Mouse (Mus musculus): Measurements from ENCODE around the gene Coq10b.
"Not testable (repeated sequence)": the region's sequence is repeated elsewhere in the genome, so short reads cannot be mapped to it uniquely, and the experiment has no call there.

The Coq10b gene

DNA sequence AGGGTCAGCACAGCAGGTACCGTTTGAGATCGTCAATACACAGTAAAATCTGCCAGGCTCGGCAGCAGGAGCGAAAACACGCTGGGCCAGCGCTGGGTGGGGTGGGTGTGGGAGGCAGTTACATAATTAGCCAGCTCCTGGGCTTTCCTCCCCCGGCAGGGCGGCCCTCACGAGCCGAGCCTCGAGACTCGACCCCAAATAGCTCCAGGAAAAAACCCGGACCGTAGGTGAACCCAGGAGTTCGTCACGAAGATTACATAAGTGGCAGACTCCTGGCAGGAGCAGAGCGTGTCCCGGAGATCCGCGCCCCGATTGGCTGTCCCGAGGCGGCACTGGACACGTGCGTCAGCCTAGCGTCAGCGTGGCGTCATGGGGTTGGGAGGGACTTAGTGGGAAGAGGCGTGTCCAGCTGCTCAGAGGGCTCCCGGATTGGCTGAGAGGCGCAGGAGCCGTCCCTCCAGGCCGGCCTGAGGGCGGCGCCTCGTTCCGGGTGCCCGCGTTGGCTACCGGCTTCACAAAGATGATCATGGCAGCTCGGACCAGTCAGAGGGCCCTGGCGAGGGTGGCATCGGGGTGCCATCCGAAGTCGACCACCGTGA lies at the start of gene Coq10b:
TSS of gene Coq10b (plus strand) at position 416 of the 599 bp plus-strand sequence.
- peak; percentile 94 to 98 for DNase-seq (ENCODE audit: low spot score in 2 of 2)

DNA sequence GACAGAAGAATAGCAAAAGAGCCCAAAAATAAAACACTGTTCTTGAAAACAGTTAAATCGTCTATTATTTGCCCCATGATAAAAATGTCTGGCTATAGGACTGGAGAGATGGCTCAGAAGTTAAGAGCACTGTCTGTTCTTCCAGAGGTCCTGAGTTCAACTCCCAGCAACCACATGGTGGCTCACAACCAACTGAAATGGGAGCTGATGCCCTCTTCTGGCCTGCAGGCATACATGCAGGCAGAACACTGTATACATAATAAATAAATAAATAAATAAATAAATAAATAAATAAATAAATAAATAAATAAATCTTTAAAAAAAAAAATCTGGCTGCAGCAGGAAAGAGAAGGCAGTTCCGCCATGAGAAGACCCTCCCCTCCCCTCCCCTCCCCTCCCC lies 44.3 kb upstream of the Coq10b start:
- DNase-seq (ENCODE audit: low spot score in 2 of 2) = not testable (repeated sequence)

DNA sequence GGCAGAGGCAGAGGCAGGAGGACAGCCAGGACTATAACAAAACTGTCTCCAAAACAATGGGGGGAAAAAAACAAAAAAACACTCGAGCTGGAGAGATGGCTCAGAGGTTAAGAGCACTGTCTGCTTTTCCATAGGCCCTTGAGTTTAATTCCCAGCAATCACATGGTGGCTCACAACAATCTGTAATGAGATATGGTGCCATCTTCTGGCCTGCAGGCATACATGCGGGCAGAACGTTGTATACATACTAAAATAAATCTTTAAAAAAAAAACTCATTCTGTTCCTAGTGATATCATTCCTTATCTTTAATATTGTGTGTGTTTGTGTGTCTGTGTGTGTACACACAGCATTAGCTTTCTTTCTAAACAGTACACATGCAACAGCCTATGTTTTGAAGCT lies 40.1 kb upstream of the Coq10b start:
- DNase-seq (ENCODE audit: low spot score in 2 of 2) = no peak

DNA sequence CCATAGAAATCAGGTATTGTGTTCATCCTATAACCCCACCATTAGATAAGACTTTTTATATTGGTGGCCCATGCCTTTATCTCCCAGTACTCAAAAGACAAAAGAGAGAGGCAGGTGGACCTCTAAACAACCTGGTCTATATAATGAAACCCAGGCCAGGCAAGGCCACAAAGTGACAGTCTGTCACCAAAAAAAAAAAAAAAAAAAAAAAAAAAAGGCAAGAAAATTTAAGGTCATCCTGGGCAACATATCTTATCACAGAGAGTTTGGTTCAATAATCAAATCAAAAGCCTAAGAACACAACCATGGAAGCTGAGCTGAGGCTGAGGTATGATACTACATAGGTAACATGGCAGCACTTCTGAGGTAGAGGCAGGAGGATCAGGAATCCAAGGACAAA lies 30.7 kb upstream of the Coq10b start:
- DNase-seq (ENCODE audit: low spot score in 2 of 2) = no peak

DNA sequence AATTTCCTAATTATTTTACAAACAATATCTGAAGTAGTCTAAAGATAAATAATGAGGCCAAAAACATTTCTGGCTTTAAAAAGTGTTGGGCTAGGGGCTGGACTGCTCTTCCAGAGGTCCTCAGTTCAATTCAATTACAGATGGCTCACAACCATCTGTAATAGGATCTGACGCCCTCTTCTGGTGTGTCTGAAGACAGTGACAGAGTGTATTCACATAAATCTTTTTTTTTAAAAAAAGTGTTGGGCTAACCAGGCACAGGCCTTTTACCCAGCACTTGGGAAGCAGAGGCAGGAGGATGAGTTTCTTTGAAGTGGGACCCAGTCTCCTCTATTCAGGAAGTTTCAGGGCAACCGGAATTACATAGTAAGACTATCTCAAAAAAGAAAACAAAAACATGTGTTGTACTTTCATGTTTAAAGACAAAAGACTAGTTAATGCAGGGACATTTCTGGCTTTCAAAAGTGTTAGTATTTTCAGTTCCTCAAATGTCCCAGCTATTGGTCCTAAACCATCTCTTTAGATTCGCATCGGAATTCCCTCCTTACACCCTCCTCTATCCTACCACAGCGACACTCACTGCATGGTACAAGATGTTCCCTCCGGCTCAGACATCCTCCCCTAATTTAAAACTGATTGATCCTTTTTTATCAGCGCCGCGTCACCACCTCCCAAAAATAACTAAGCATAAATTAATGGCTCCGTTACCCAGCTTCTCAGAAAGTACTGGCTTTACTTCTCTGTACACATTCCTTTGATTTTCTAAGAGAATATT lies 26.7 kb upstream of the Coq10b start:
- no peak for DNase-seq (ENCODE audit: low spot score in 2 of 2)

DNA sequence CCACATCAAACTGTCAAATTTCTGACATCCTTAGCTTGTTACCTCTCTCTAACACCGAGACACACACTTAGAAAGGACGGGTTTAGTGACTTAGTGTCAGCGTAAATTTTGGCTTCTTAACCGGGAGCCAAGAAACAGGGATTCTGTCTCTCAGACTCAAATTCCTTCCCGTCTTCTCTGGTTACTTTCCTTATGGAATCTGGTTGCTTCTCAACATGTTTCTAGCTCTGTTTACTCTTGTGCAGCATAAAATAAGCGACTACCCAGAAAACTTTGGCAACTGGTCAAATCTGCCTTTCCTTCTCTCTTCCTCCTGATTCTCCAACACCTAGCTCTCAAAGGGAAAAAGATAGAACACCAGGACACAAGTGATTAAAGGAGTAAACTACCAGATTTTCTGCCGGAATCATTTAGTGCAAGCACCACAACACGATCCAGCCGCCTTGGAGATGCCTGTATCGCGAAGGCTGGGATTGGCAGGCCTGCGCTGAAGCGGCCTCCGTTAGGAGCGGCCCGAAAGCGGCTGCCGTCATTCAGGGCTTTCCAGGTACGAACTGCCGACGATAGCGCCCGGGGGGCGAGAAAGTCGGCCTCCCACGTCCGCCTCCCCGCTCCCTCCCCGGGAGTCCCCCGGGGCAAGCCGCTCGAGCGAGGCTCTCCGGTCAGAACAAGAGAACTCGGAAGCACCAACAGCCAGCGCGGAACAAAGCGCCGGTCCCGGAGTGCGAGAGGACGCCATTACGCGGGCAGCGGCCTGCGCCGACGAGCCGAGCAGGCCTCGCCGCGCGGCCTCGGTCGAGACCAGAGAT lies 25.9 kb upstream of the Coq10b start:
- DNase-seq (ENCODE audit: low spot score in 2 of 2) = no peak

DNA sequence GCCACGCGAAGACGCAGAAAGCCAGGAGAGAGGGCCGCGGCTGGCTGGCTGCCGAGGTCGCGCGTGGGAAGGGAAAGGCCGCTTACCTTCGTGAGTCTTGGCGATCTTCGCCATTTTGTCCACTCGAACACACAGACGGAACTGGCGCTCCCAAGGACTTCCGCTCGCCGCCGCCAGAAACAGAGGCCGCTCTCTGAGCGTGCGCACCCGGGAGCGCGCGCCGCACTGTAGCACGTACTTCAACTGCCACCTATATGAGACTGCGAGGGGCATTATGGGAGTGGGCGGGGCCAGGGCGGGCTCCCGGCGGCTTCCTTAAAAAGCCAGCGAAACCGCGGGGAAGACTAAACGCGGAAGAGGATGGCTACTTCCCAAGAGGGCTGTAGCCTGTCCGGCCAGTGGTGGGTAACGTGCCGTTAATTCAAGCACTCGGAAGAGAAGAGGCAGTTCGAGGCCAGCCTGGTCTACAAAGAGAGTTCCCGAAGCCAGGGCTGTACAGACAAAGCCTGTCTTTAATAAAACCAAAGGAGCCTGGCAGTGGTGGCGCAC lies 25.2 kb upstream of the Coq10b start, which contains the start of gene Sf3b1:
TSS of gene Sf3b1 (minus strand) at position 229 of the 549 bp plus-strand sequence.
- peak; percentile 87 to 89 for DNase-seq (ENCODE audit: low spot score in 2 of 2)

DNA sequence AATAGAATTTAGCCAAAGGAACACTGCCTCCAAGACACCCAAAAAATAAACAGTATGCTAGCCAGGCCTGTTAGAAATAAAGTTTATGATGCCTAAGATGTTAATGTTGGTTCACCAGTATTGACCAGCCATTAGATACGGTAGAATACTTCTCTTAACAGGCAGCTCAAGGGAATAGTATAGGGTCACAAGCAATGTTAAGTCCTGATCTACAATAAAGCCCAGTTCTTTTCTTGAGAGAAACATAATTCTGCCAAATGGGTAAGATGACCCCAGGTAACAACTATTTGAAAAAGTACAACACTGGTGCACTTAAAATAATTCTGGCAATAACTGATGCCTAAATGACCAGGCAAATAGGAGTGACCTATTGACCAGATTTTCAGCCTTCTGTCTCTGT lies 24.6 kb upstream of the Coq10b start:
- no peak for DNase-seq (ENCODE audit: low spot score in 2 of 2)

DNA sequence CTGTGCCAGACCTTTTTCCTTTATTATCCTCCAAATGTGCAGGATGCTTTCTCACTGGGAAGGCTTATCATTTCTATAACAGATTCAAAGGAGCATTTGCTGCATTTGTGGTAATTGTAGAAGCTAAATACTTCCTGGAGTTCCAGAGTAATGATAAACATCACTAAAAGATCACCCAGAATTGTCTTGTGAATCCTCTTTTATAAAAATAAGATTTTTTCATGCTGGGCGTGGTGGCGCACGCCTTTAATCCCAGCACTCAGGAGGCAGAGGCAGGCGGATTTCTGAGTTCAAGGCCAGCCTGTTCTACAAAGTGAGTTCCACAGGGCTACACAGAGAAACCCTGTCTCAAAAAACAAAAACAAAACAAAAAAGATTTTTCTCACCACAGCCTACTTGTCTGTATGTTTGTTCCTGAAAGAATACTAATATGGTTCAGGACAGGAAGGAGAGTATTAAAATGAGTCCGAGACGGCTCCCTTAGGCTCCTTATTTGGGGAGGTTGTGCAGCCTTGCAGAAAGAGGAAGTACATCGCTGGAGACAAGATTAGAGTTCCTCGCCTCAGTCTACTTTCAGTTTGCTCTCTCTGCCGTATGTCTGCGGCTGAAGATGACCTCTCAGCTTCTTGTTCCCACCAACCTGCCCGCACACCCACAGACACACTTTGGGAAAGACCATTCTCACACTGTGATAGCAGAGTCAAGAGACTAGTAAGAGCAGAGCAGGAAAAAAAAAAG lies 23.9 kb upstream of the Coq10b start:
- no peak for DNase-seq (ENCODE audit: low spot score in 2 of 2)

DNA sequence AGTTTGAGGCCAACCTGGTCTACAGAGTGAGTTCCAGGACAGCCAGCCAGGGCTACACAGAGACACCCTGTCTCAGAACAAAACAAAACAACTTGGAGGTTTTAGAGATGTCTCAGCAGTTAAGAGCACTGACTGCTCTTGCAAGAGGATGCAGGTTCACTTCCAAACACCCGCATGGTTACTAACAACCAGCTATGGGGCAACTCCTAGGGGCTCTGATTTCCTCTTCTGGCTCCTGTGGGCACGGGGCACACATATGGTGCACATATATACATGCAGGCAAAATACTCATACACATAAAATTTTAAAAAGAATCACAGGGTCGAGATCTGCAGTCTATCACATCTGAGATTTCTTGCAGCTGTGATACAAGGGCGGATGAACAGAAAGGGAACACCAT lies 23.1 kb upstream of the Coq10b start:
- no peak for DNase-seq (ENCODE audit: low spot score in 2 of 2)

DNA sequence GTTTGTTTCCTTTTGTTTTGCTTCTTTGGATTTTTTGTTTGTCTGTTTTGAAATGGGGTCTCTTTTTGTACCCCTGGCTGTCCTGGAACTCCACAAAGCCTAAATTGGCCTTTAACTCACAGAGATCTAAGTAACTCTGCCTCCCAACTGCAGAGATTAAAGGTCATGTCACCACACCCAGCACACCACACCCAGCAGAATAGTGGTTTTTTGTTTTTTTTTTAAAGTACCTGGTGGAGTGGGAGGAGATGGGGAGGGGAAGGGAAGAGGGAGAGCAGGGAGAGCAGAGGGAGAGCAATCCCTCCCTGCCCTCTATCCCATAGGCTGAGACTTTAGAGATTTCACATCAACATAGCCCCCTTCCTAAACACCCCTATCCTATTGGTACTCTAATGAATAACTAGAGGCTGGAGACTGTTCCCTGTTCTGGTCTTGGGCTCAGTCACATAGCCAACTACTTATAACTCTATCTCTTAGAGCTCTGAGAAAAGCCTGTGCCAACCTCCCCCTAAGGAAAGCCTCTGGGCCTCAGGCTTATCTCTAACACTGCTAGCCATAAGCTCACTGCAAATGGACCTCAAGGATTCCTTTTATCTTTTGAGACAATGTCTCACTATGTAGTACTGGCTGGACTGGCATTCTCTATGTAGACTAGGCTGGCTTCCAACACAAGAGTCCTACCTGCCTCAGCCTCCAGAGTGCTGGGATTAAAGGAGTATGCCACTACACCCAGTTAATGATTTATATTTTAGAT lies 21.4 kb upstream of the Coq10b start:
- DNase-seq (ENCODE audit: low spot score in 2 of 2) = no peak

DNA sequence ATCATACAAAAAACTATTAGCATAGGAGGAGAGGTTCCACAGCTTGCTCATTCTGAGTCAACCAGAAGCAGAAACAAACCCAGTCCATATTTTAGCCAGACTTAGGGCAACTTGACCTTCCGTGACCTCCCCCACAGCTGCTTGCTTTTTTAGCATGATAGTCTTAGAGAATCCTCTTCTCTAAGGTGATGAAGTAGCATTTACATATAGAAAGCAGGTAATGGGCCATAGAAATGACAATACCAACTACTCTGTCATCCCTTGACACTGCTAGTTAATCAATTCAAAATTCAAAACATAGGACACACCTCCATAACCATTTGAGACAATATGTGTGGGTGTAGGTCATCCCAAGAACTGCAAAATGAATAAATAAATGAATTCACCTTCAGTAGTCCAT lies 12.6 kb upstream of the Coq10b start:
- DNase-seq (ENCODE audit: low spot score in 2 of 2) = no peak

DNA sequence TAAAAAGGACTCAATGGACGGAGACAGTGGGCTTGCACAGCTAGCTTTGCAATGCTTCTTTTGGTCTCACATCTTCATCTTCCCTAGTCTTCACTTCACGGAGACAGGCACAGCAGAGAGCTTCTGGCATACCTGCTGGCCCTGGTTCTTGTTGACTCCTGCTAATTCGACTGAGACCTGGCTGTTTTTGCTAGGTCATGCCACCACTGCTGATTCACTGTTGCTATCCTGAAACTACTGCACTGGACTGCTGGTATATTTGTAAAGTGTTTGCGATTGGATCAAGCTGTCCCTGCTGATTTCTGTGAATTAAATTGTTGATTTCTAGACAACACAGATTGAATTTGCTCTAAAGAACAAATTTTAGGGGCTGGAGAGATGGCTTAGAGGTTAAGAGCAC lies 10.9 kb upstream of the Coq10b start:
- DNase-seq (ENCODE audit: low spot score in 2 of 2) = no peak

DNA sequence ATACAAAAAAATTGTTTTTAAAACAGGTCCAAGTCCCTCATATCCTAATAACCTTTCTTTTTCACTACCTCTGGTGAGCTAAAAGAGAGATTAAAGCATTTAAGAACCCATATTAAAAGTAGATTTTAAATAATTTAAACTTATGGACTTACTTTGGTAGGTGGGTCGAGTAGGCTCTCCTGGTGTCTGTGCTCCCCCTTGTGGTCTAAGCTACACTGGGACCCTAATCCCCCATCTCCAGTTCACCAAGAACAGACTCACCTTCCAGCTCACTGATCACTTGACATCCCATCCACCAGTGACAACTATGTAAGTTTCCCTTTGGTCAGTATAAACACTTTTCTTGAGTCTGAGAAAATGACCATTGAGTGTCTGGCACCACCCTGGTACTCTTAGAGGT lies 10.3 kb upstream of the Coq10b start:
- no peak for DNase-seq (ENCODE audit: low spot score in 2 of 2)

DNA sequence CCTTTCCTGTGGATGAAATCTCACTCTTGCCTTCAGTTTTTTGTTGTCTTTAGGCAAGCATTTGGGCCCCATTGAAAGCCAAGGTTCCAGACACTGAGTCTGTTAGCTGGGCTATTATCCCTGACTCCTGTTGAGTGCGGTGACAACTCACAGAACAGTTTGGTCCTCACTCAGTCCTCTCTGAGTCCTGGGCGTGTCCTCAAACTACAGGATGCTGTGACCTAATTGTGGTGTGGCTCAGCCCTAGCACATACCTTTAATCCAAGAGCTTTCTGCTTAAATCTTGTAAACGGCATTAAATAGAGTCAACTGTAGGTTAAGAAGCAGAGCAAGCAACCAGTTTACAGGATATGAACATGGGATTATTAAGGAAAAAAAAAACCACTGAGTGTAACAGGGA lies 9.4 kb upstream of the Coq10b start:
- DNase-seq (ENCODE audit: low spot score in 2 of 2) = no peak

DNA sequence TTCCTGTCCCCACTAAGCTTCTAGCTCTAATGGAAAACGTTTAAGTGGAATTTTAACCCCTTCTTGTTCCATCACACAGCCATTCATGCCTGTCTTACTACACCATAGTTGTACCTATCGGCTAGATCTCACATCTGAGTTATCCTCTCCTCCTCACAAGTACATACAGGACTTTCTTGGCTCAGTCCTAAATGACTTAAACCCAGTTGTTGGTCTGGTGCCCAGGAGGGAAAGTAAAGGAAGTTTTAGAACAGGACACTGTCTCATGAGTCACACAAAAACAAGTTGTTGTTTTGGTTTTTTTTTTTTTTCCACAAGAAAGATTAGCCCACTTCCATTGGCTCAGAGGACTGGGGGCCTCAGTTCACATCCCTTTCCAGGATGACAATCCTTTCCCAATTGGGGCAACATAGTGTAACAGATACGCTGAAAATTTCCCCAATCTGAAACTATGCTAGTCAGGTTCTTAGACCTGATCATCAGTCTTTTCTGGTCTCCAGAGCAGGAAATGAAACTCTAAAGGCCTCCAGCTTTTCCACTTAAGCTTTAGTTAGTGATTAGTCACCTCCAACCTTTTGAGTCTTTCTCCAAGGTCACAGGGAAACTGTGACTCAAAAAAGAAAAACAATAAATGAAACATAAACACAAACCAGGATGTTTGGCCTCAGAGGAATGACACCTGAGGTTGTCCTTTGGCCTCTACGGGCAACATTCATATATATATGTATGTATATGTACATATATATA lies 3.6 kb upstream of the Coq10b start:
- DNase-seq (ENCODE audit: low spot score in 2 of 2) = no peak

DNA sequence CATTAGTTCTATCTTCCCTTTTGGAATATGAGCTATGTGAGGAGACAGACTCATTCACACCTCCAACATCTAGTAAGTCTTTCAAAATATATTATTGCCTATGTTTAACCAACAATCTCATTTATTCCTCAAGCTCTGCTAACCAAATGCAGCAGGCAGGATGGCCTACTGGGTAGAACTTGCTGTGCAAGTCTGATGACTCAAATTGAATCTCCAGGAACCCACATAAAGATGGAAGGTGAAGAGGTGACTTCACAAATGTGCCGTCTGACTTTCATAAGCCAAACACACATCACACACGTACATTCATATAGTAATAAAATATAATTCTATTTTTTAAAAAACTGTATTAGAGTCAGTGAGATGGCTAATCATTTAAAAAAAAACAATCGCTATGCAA lies 899 bp upstream of the Coq10b start:
- no peak for DNase-seq (ENCODE audit: low spot score in 2 of 2)

DNA sequence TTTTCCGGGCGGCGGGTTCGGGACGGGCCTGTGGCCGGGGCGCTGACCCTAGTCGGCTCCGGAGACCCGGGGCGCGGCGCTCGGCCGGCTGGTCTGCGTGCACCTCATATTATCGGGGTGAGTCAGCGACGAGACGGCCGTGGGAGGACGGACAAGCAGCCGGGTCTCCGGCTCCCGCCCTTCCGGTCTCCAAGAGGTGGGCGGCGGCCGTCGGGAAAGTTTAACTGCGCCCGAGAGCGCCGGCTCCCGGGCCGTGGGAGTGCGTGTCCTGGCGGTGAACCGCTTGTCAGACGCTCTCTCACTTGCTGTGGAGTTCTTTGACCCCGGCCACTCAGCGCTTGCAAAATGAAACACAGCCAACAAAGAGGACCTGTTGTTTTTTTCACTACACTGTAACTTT lies 435 bp downstream of the Coq10b start:
- no peak for DNase-seq (ENCODE audit: low spot score in 2 of 2)

DNA sequence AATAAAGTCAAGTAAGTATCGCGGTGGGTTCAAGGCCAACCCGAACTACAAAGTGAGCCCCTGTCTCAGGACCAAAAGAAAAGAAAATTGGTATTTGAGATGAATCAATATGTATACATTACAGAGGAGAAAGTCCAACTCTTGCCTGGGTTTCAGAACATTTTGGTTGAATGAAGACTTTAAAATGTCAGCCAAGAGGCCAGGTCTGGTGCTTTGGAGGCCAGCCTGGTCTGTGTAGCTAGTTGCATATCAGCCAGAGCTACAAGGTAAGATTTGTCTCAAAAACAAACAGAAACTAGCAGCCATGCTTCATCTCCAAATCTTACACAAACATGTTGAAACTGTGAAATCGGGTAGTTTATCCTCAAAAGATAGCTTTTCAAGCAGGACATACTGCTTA lies 1.0 kb downstream of the Coq10b start:
- DNase-seq (ENCODE audit: low spot score in 2 of 2) = no peak
